Mouse (Mus musculus): ENCODE measurements around the gene Fam131c. TPM values are rescaled to one million over a fixed set of nuclear protein-coding genes. Genes with fewer than 3 reads are reported as not detected.

Gene Fam131c
- polyA plus RNA-seq, 1 experiment = 1.8 TPM

DNA sequence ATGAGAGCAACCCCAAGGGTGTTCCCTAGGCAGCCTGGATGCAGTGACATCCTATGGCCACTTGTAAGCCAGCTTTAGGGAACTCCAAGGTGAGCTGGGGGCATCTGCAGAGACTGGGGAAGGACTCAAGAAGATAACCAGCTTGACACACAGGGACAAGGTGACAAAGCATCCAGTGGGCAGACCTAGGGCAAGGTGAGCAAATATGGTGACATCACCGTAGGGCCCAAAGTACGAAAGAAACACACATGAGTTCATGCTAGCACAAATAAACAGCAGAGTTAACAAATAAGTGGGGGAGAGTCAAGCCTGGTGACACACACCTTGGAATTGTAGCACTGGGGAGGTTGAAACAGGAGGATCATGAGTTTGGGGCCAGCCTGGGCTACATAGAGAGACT is 36.6 kb upstream of the Fam131c start:
- DNase-seq = no peak
- H3K4me1 ChIP-seq (ENCODE audit: control insufficient read depth, insufficient read depth, low read length) = no peaks in the 10 kb centered on the region
- no peak overlapping the region for H3K4me3 ChIP-seq (ENCODE audit: insufficient read depth, low read depth, low read length)
- H3K36me3 ChIP-seq (ENCODE audit: control insufficient read depth, insufficient read depth, low read length) = no peaks in the 10 kb centered on the region
- H3K27ac ChIP-seq (ENCODE audit: insufficient read depth, low read depth, low read length) = no peak overlapping the region
- H3K27me3 ChIP-seq (replicated peaks; ENCODE audit: control insufficient read depth, insufficient read depth, low read length) = no peaks in the 10 kb centered on the region
- 96% methylated on average over 2 of the region's 2 CpGs for WGBS
- TF ChIP-seq CTCF (conservative IDR thresholded peaks at IDR 0.05; ENCODE audit: insufficient read depth, insufficient read length, low read depth, low read length) = no peak
- TF ChIP-seq POLR2A (IDR thresholded peaks at IDR 0.05; ENCODE audit: low read depth, low read length) = no peak

DNA sequence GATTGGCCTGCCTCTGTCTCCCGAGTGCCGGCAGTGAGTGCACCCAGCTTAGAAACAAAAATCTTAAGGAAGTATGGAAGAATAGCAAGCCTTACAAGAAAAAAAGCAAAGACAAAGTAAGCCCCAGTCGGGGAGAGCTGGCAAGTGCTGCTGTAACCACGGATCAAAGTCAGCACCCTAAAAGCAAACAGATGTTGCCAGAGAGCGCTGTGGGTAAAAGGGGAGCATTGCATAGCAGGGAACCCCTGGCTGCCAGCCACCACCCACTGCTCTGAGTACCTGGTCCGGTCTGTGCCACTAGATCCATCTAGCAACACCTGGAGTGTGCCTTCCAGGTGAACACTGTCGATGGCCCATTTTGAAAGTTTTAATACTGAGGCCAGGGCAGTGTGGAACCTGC is 35.8 kb upstream of the Fam131c start:
- DNase-seq = no peak
- TF ChIP-seq CTCF (conservative IDR thresholded peaks at IDR 0.05; ENCODE audit: insufficient read depth, insufficient read length, low read depth, low read length) = no peak
- TF ChIP-seq POLR2A (IDR thresholded peaks at IDR 0.05; ENCODE audit: low read depth, low read length) = no peak
- H3K36me3 ChIP-seq (ENCODE audit: control insufficient read depth, insufficient read depth, low read length) = no peaks in the 10 kb centered on the region
- H3K27me3 ChIP-seq (replicated peaks; ENCODE audit: control insufficient read depth, insufficient read depth, low read length) = no peaks in the 10 kb centered on the region
- H3K27ac ChIP-seq (ENCODE audit: insufficient read depth, low read depth, low read length) = no peak overlapping the region
- WGBS = 85% methylated on average over 7 of the region's 7 CpGs
- H3K4me1 ChIP-seq (ENCODE audit: control insufficient read depth, insufficient read depth, low read length) = no peaks in the 10 kb centered on the region
- no peak overlapping the region for H3K4me3 ChIP-seq (ENCODE audit: insufficient read depth, low read depth, low read length)

DNA sequence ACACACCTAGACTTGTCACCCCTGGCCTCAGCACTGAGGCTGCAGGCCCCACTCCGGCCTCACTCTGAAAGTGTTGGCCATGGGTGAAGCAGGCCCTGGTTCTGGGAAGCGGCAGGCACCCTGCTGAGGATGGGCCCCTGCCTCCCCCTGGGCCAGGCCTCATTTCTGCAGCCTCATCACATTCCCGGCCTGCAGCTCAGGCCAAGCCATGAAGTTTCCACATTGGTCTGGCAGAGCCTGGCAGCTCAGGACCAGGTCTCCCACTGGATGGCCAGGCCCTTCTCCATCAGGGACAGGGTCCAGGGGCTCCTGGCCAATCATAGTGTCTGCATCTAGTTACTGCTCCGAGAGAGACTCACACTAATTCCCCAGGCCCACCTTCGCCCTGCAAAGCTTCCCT is 33.3 kb upstream of the Fam131c start:
- TF ChIP-seq POLR2A (IDR thresholded peaks at IDR 0.05; ENCODE audit: low read depth, low read length) = no peak
- no peak for TF ChIP-seq CTCF (conservative IDR thresholded peaks at IDR 0.05; ENCODE audit: insufficient read depth, insufficient read length, low read depth, low read length)
- DNase-seq = peak; percentile 34
- no peaks in the 10 kb centered on the region for H3K4me1 ChIP-seq (ENCODE audit: control insufficient read depth, insufficient read depth, low read length)
- H3K36me3 ChIP-seq (ENCODE audit: control insufficient read depth, insufficient read depth, low read length) = no peaks in the 10 kb centered on the region
- no peaks in the 10 kb centered on the region for H3K27me3 ChIP-seq (replicated peaks; ENCODE audit: control insufficient read depth, insufficient read depth, low read length)
- 69% methylated on average over 5 of the region's 5 CpGs for WGBS
- no peak overlapping the region for H3K4me3 ChIP-seq (ENCODE audit: insufficient read depth, low read depth, low read length)
- no peak overlapping the region for H3K27ac ChIP-seq (ENCODE audit: insufficient read depth, low read depth, low read length)

DNA sequence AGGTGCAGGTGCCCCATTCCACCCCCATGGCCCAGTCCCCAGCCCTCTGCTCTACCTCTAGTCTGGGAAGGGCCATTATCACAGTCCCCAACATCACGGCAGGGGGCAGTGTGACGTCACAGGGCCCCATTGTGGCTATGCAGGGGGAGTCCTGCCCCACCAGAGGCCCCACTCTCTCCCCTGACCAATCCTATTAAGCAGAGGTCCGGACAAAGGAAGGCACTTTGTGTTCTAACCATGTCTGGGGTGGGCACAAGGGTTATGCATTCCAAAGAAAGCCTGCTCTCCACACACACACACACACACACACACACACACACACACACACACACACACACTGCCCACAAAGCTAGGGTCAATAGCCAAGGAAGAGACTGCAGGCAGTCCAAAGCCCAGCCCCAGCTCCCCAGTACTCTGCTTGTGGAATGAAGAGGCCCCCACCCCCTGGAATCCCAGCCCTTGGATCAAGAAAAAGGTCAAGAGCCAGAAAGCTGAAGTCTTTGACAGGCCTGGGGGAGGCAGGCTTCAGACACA is 32.7 kb upstream of the Fam131c start:
- 51% methylated on average over 3 of the region's 3 CpGs for WGBS
- Histone ChIP-seq H3K36me3 (ENCODE audit: control insufficient read depth, insufficient read depth, low read length) (no peaks in the 10 kb centered on the region), H3K27me3 (replicated peaks; ENCODE audit: control insufficient read depth, insufficient read depth, low read length) (no peaks in the 10 kb centered on the region), H3K27ac (ENCODE audit: insufficient read depth, low read depth, low read length) (no peak overlapping the region), H3K4me1 (ENCODE audit: control insufficient read depth, insufficient read depth, low read length) (no peaks in the 10 kb centered on the region), H3K4me3 (ENCODE audit: insufficient read depth, low read depth, low read length) (no peak overlapping the region)
- no peak for DNase-seq
- TF ChIP-seq CTCF (conservative IDR thresholded peaks at IDR 0.05; ENCODE audit: insufficient read depth, insufficient read length, low read depth, low read length) (no peak), POLR2A (IDR thresholded peaks at IDR 0.05; ENCODE audit: low read depth, low read length) (no peak)

DNA sequence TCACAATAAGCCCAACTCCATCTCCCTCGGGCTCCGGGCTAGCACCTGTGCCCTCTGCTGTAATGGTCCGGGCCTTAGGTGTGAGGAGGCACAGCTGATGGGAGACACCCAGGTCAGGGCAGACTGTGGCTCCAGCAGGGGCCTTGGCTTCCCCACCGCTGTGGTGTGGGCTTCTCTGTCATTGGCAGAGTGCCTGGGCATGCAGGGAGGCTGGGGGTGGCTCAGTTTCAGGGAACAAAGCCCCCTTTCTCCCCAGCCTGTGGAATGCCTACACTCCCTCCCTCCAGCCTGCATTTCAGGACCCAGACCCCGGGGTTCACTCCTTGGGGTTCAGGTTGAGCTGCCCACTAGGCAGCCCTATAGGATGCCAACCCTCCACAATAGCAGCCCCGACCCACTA is 31.8 kb upstream of the Fam131c start:
- no peaks in the 10 kb centered on the region for H3K4me1 ChIP-seq (ENCODE audit: control insufficient read depth, insufficient read depth, low read length)
- TF ChIP-seq POLR2A (IDR thresholded peaks at IDR 0.05; ENCODE audit: low read depth, low read length) = no peak
- no peak for TF ChIP-seq CTCF (conservative IDR thresholded peaks at IDR 0.05; ENCODE audit: insufficient read depth, insufficient read length, low read depth, low read length)
- DNase-seq = no peak

DNA sequence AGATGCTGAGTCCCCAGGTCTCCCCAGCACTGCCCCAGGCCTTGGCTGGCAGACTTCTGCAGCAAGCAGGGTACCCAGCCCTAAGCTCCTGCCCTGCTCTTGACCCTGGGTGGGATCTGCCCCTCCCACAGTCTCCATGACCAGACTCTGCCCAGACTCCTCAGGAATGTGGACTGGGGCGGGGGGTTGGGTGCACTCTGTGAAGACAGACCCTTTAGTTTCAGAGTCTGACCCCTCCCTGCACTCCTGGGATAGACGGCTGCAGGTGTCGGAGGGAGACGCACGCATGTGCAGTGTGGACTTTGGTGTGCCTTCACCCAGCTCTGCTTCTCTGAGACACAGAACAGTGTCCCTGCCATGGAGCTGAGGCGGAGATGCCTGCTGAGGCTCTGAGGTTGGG is 30.0 kb upstream of the Fam131c start:
- Histone ChIP-seq H3K4me3 (ENCODE audit: insufficient read depth, low read depth, low read length) (no peak overlapping the region), H3K36me3 (ENCODE audit: control insufficient read depth, insufficient read depth, low read length) (no peaks in the 10 kb centered on the region), H3K27me3 (replicated peaks; ENCODE audit: control insufficient read depth, insufficient read depth, low read length) (no peaks in the 10 kb centered on the region), H3K4me1 (ENCODE audit: control insufficient read depth, insufficient read depth, low read length) (no peaks in the 10 kb centered on the region), H3K27ac (ENCODE audit: insufficient read depth, low read depth, low read length) (no peak overlapping the region)
- TF ChIP-seq POLR2A (IDR thresholded peaks at IDR 0.05; ENCODE audit: low read depth, low read length) (no peak), CTCF (conservative IDR thresholded peaks at IDR 0.05; ENCODE audit: insufficient read depth, insufficient read length, low read depth, low read length) (no peak)
- 72% methylated on average over 6 of the region's 6 CpGs for WGBS
- DNase-seq = no peak

More for the DNA sequence above, 31.8 kb upstream of the Fam131c start:
- H3K27me3 ChIP-seq (replicated peaks; ENCODE audit: control insufficient read depth, insufficient read depth, low read length) = no peaks in the 10 kb centered on the region
- H3K4me3 ChIP-seq (ENCODE audit: insufficient read depth, low read depth, low read length) = no peak overlapping the region
- WGBS = 78% methylated on average over 6 of the region's 6 CpGs
- no peak overlapping the region for H3K27ac ChIP-seq (ENCODE audit: insufficient read depth, low read depth, low read length)
- H3K36me3 ChIP-seq (ENCODE audit: control insufficient read depth, insufficient read depth, low read length) = no peaks in the 10 kb centered on the region

DNA sequence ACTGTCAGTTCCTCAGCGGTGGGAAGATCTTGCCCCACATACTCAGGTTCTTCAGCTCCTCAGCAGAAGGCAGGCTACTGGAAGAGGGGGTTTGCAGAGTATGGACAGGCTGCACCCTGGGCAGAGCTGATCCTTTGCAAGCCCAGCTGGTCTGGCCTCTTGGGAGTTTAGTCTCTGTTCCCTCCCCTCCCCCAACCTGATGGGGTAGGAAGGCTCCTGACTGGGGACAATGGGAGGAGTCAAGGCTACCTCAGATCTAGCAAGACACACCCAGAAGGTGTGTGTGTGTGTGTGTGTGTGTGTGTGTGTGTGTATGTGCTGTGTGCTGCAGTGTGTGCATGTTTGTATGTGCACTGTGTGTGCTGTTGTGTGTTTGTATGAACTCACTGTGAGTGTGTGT is 29.2 kb upstream of the Fam131c start:
- no peaks in the 10 kb centered on the region for H3K4me1 ChIP-seq (ENCODE audit: control insufficient read depth, insufficient read depth, low read length)
- no peaks in the 10 kb centered on the region for H3K36me3 ChIP-seq (ENCODE audit: control insufficient read depth, insufficient read depth, low read length)
- H3K4me3 ChIP-seq (ENCODE audit: insufficient read depth, low read depth, low read length) = no peak overlapping the region
- no peak for TF ChIP-seq POLR2A (IDR thresholded peaks at IDR 0.05; ENCODE audit: low read depth, low read length)
- H3K27me3 ChIP-seq (replicated peaks; ENCODE audit: control insufficient read depth, insufficient read depth, low read length) = no peaks in the 10 kb centered on the region
- WGBS = 59% methylated on average over 1 of the region's 1 CpGs
- H3K27ac ChIP-seq (ENCODE audit: insufficient read depth, low read depth, low read length) = no peak overlapping the region
- no peak for DNase-seq

DNA sequence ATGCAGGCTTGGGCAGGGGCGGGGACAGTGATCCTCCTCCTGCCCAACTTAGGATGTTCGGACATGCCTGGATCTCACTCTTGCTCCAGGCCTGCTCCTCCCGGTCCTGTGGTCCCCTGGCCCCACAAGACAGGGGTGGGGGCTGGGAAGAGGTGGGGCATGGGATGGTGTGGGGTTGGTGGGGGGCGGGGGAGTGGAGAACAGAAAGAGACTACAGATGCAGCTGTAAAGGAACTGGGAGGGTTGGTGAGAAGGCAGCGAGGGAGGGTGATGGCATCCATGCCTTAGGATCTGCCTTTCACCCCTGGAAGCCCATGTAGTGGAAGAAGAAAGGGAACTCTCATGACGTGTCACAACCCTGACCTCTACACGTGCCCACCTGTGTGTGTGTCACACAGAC is 26.5 kb upstream of the Fam131c start:
- WGBS = 83% methylated on average over 7 of the region's 7 CpGs
- no peak for DNase-seq

More for the DNA sequence above, 26.5 kb upstream of the Fam131c start:
- H3K27ac ChIP-seq (ENCODE audit: insufficient read depth, low read depth, low read length) = no peak overlapping the region
- no peaks in the 10 kb centered on the region for H3K27me3 ChIP-seq (replicated peaks; ENCODE audit: control insufficient read depth, insufficient read depth, low read length)
- H3K4me3 ChIP-seq (ENCODE audit: insufficient read depth, low read depth, low read length) = no peak overlapping the region
- H3K4me1 ChIP-seq (ENCODE audit: control insufficient read depth, insufficient read depth, low read length) = no peaks in the 10 kb centered on the region
- H3K36me3 ChIP-seq (ENCODE audit: control insufficient read depth, insufficient read depth, low read length) = no peaks in the 10 kb centered on the region
- no peak for TF ChIP-seq CTCF (conservative IDR thresholded peaks at IDR 0.05; ENCODE audit: insufficient read depth, insufficient read length, low read depth, low read length)
- TF ChIP-seq POLR2A (IDR thresholded peaks at IDR 0.05; ENCODE audit: low read depth, low read length) = no peak

Data from kidney, adult 2 months (tissue).